Mouse (Mus musculus) hindbrain, postnatal 0 days (tissue): Measurements from ENCODE around the gene 4921536K21Rik. TPM values are rescaled to one million over a fixed set of nuclear protein-coding genes. Genes with fewer than 3 reads are reported as not detected.
A peak's percentile ranks its signal among the peaks of the same experiment; 100 is the strongest.

Source experiments
- ATAC-seq: fragments of 200-750 bp; cut with Nextera tagmentation; 2 replicates; pipeline ENCODE4 v1.8.0; 2017; ENCODE audit warnings: mild to moderate bottlenecking, moderate TSS enrichment, moderate library complexity
- DNase-seq: peaks from one replicate; pipeline ENCODE4 v3.0.0-alpha.2; 2015; ENCODE audit warnings: low spot score
- H3K27ac ChIP-seq: fragments of 300-500 bp; sonication (generic); 2 replicates; pipeline ENCODE4 v1.5.1; 2014; ENCODE audit warnings: mild to moderate bottlenecking
- H3K27me3 ChIP-seq: fragments of 300-500 bp; sonication (generic); 2 replicates; pipeline ENCODE4 v1.6.1; 2014; ENCODE audit warnings: low read length, mixed read lengths; ENCODE audit not compliant: insufficient read depth
- H3K36me3 ChIP-seq: fragments of 300-500 bp; sonication (generic); 2 replicates; pipeline ENCODE4 v1.6.1; 2014; ENCODE audit warnings: low read length, mixed read lengths; ENCODE audit not compliant: insufficient read depth
- H3K4me1 ChIP-seq: fragments of 300-500 bp; sonication (generic); 2 replicates; pipeline ENCODE4 v1.6.1; 2014; ENCODE audit warnings: antibody characterized with exemption, low read length, mixed read lengths; ENCODE audit not compliant: insufficient read depth
- H3K4me2 ChIP-seq: fragments of 300-500 bp; sonication (generic); 2 replicates; pipeline ENCODE4 v1.6.1; 2014; ENCODE audit warnings: low read depth, mild to moderate bottlenecking, low read length, moderate library complexity, mixed read lengths
- H3K4me3 ChIP-seq: fragments of 300-500 bp; sonication (generic); 2 replicates; pipeline ENCODE4 v1.5.1; 2014; ENCODE audit warnings: low read length
- H3K9ac ChIP-seq: fragments of 300-500 bp; sonication (generic); replicated peaks from 2 replicates; pipeline ENCODE4 v1.6.1; 2014; ENCODE audit warnings: mild to moderate bottlenecking, low read length, moderate library complexity, mixed read lengths
- H3K9me3 ChIP-seq: fragments of 300-500 bp; sonication (generic); 2 replicates; pipeline ENCODE4 v1.6.1; 2016; ENCODE audit warnings: low read length, mixed read lengths
- CTCF ChIP-seq: IDR thresholded peaks from 2 replicates; pipeline ENCODE4 v1.5.1; 2016; ENCODE audit warnings: antibody characterized with exemption, control low read depth, low read depth
- WGBS: fragments of 180-500 bp; shearing (Covaris S2); extraction: QIAGEN DNeasy Blood & Tissue Kit; methylation state at CpG from one replicate; pipeline ENCODE4 v1.1.7; 2014; 5-methylcytosine and 5-hydroxymethylcytosine counted together
- polyA plus RNA-seq: library from polyadenylated mRNA; unstranded; fragments of >200 nt; fragmentation: Nextera tagmentation; extraction: Ambion mirVana; gene quantifications from 2 replicates; pipeline ENCODE4 v1.2.1, GENCODE M21; 2015
- total RNA-seq: library from RNA; depleted of rRNA; stranded (reverse); fragments of >200 nt; gene quantifications from 2 replicates; pipeline ENCODE4 v1.2.3, GENCODE M21; 2014; rRNA removed

The 4921536K21Rik gene
- total RNA-seq (0.21 and 0.90 TPM in 2 replicates), polyA plus RNA-seq (0.41 and 0.42 TPM in 2 replicates)

DNA sequence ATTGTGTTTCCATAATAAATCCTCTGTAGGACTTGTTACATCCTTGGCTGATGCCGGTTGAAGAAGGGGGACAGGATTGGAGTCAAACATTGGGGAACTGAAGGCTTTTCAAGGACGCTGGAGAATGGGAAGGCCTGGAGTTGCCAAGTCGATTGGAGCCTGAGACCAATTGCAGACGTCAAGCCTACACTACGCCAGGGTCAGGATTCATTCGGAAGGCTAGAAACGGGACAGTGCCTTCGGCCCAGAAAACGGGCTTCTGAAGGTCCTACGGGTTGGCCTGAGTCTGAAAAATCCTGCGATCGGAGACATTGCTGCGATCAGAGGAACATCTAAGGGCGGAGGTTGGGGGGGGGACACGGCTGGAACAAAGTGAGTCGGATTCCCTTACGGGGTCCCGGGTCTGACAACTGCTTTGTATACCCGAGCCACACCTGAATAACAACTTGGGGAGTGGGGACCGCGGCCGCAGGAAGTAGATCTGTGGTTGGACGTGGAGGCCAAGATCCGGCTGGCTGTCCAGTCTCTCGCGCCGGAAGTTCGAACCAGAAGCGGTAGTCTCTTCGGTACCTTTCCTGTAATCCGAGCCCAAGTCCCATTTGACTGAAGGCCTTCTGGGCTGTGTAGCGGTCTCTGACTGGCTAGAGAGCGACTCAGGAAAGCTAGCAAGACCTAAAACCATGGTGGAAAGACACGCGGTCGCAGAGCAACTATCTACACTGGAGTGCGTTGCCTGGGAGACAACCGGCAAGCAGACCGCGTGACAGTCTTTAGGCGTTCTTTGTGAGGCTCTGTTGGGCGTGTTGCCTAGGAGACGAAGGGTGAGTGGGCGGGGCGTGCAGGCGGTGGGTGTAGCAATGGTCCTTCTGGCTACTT, at the start of gene 4921536K21Rik, which contains the start of gene Dusp18:
Gene 4921536K21Rik, minus strand, starts transcription at position 693 of the 876 bp plus-strand sequence.
Gene Dusp18, plus strand, starts transcription at position 835 of the 876 bp plus-strand sequence.
- Histone ChIP-seq H3K4me1 (0 out of 2 replicates have a peak, but pooled peaks cover 9% of the 10 kb centered on the region), H3K4me3 (peak within 1 kb of the TSS; percentile 46), H3K4me2 (peak within 1 kb of the TSS; percentile 87), H3K36me3 (peaks cover 7% of the 10 kb centered on the region; the same call in 1 of the 2 replicates), H3K27me3 (no peaks in the 10 kb centered on the region), H3K9ac (peak within 1 kb of the TSS; percentile 52), H3K9me3 (no peaks in the 10 kb centered on the region), H3K27ac (peak within 1 kb of the TSS; percentile 77)
- TF ChIP-seq CTCF = no peak
- ATAC-seq (peak; percentile 98), DNase-seq (peak; percentile 96)
- 1% methylated on average over 46 of the region's 46 CpGs for WGBS

DNA sequence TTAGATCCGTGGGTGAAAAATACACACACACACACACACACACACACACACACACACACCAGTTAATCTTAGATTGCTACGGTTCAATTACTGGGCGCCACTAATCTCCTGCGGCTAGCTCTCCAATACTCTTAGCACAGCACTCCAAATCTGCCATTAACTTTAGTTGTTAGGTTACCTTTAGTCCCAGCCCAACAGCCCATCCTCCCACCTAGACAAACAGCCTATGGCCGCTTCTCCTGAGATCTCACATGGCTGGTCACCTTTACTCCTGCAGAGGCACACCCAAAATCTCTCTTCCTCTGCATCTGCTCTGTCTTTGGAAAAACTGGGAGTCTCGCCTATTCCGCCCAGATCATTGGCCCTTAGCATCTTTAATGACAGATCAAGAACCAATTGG, 46.5 kb upstream of the 4921536K21Rik start:
- no peak for TF ChIP-seq CTCF
- 89% methylated on average over 7 of the region's 7 CpGs for WGBS
- Histone ChIP-seq H3K4me3 (no peak overlapping the region), H3K9me3 (no peaks in the 10 kb centered on the region), H3K27me3 (no peaks in the 10 kb centered on the region), H3K4me2 (no peak overlapping the region), H3K4me1 (no peaks in the 10 kb centered on the region), H3K27ac (no peak overlapping the region), H3K9ac (no peak overlapping the region), H3K36me3 (no peaks in the 10 kb centered on the region)
- no peak for DNase-seq
- ATAC-seq = no peak

DNA sequence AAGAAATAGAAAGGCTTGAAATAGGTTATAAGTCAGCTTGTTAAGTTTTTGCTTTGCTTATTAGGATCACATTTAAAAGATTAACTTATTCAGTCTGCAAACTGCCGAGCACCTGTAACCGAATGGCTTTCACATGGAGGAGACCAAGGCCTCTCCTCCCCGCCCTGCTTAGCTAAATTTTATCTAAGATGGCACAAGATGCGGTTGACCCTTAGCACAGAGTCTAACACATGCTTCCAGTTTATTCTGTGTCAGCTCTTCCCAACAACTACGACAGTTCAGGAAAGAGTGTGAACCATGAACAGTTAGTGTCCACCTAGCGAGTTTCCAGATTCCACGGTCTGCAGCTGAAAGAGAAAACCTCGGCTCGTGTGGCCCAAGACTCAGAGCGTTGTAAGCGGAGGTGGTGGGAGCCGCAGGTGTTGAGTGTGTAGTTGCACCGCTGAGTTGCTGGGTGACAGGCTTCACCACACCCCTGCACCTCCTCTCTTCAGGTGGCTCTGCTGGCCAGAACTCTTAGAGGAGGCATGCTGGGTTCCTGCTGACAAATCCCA, 42.5 kb upstream of the 4921536K21Rik start:
- ATAC-seq = no peak
- 80% methylated on average over 13 of the region's 13 CpGs for WGBS
- H3K27me3 ChIP-seq = no peaks in the 10 kb centered on the region

DNA sequence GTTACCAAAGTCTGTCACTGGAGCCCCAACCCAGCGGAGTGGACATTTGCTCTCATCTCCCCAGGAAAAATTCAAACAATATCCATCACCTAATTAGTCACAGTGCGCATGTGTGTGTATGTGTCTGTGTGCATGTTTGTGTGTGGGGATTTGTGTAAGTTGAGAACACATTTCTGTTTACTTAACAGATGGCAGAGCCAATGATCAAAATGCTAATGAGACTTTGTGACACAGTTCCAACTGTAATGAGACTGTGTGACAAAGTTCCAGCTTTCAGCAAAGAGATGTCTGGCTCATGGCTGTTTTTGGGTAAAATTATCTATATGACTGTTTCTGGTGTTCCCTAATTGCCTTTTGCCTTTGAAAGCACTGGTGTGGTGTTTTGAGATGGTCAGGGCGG, 41.4 kb upstream of the 4921536K21Rik start:
- Histone ChIP-seq H3K4me1 (peaks cover 2% of the 10 kb centered on the region; the same call in 1 of the 2 replicates), H3K36me3 (no peaks in the 10 kb centered on the region), H3K9me3 (no peaks in the 10 kb centered on the region), H3K27me3 (no peaks in the 10 kb centered on the region), H3K27ac (no peak overlapping the region), H3K9ac (no peak overlapping the region), H3K4me2 (no peak overlapping the region), H3K4me3 (no peak overlapping the region)
- WGBS = 65% methylated on average over 3 of the region's 3 CpGs
- no peak for ATAC-seq
- no peak for TF ChIP-seq CTCF
- no peak for DNase-seq

More for the DNA sequence above, 42.5 kb upstream of the 4921536K21Rik start:
- Histone ChIP-seq H3K36me3 (no peaks in the 10 kb centered on the region), H3K27ac (no peak overlapping the region), H3K4me1 (no peaks in the 10 kb centered on the region), H3K9ac (no peak overlapping the region), H3K9me3 (no peaks in the 10 kb centered on the region), H3K4me3 (no peak overlapping the region), H3K4me2 (no peak overlapping the region)
- no peak for TF ChIP-seq CTCF
- no peak for DNase-seq

DNA sequence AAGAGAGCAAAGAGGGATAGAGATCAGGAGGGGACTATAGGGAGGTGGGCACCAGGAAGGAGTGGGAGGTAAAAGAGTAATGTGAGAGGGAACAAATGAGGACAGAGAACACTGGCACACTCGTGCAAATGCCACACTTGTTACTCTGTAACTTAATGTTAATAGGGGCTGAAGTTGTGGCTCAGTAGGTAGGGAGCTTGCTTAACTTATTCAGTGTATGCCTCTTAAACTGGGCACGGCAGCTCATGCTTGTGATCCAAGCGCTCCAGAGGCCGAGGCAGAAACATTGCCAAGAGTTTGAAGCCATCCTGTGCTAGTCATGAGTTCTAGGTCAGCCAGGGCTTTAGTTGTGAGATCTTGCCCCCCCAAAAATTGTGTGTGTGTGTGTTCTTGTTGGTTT, 40.2 kb upstream of the 4921536K21Rik start:
- DNase-seq (no peak), ATAC-seq (no peak)
- Histone ChIP-seq H3K4me1 (peaks cover 5% of the 10 kb centered on the region; the same call in 1 of the 2 replicates), H3K9ac (no peak overlapping the region), H3K9me3 (no peaks in the 10 kb centered on the region), H3K36me3 (no peaks in the 10 kb centered on the region), H3K4me2 (no peak overlapping the region), H3K27me3 (no peaks in the 10 kb centered on the region), H3K4me3 (no peak overlapping the region), H3K27ac (no peak overlapping the region)
- WGBS = 69% methylated on average over 4 of the region's 4 CpGs
- TF ChIP-seq CTCF = no peak

DNA sequence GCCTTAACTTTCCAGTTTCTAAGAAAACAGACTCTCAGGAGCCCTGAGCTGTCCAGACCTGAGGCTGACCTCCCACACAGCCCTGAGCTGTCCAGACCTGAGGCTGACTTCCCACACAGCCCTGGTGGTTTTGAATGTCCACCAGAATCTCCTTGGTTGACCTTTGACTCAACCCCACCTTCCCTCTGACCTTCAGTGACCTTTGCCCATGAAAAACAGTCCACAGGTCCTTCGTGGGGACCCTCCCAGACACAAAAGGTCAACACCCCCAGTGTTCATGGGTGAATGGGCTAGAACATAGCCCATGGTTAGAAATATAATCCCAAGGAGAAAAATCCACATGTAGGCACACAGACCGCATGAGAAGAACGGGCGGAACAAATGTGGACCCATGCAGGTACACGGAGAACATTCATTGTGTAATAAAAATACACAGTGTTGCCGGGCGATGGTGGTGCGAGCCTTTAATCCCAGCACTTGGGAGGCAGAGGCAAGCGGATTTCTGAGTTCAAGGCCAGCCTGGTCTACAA, 38.9 kb upstream of the 4921536K21Rik start:
- Histone ChIP-seq H3K27ac (no peak overlapping the region), H3K4me1 (peaks cover 5% of the 10 kb centered on the region; the same call in 1 of the 2 replicates), H3K4me3 (no peak overlapping the region), H3K9me3 (no peaks in the 10 kb centered on the region), H3K36me3 (no peaks in the 10 kb centered on the region), H3K9ac (no peak overlapping the region), H3K4me2 (no peak overlapping the region), H3K27me3 (no peaks in the 10 kb centered on the region)
- TF ChIP-seq CTCF = no peak
- no peak for ATAC-seq
- WGBS = 78% methylated on average over 9 of the region's 9 CpGs
- no peak for DNase-seq
